Mouse (Mus musculus) heart, adult 8-10 months (tissue): ENCODE measurements around the gene Gm14597. TPM values are rescaled to one million over a fixed set of nuclear protein-coding genes. Genes with fewer than 3 reads are reported as not detected.
"Not testable (repeated sequence)": the region's sequence is repeated elsewhere in the genome, so short reads cannot be mapped to it uniquely, and the experiment has no call there.

Source experiments
- DNase-seq: peaks from one replicate; pipeline ENCODE4 v3.0.0; 2022; ENCODE audit warnings: low spot score
- total RNA-seq, 4 experiments: library from RNA; stranded (reverse); gene quantifications; 2 replicates each; pipeline ENCODE4 v1.2.4; 2022

Gm14597 gene
- total RNA-seq, result not detected

GRCm38 (mm10) chrX:53608879-53609278, at the start of gene Gm14597:
Gm14597 (minus strand) TSS chrX:53608979.
- not testable (repeated sequence) for DNase-seq

- DNase-seq, result not testable (repeated sequence)
These were observed 44.1 kb upstream of the Gm14597 start for GRCm38 (mm10) chrX:53652917-53653316.

GRCm38 (mm10) chrX:53645885-53646284, 37.1 kb upstream of the Gm14597 start:
- peak; percentile 8 for DNase-seq

GRCm38 (mm10) chrX:53642980-53643961, 34.5 kb upstream of the Gm14597 start, which contains the start of gene Rtl8a:
Rtl8a (minus strand) TSS chrX:53643682.
- peak; percentile 88 for DNase-seq

- not testable (repeated sequence) for DNase-seq
These were observed 33.8 kb upstream of the Gm14597 start for GRCm38 (mm10) chrX:53642604-53642979.

GRCm38 (mm10) chrX:53638107-53638506, 29.3 kb upstream of the Gm14597 start:
- DNase-seq, result not testable (repeated sequence)

GRCm38 (mm10) chrX:53611395-53611794, 2.6 kb upstream of the Gm14597 start:
- not testable (repeated sequence) for DNase-seq

GRCm38 (mm10) chrX:53610571-53610970, 1.8 kb upstream of the Gm14597 start:
- peak; percentile 73 for DNase-seq

GRCm38 (mm10) chrX:53608122-53608813, 511 bp downstream of the Gm14597 start:
- no peak for DNase-seq

- peak; percentile 48 for DNase-seq
These were observed 1.3 kb downstream of the Gm14597 start, which contains the start of gene Rtl8c for GRCm38 (mm10) chrX:53607242-53608121. Rtl8c (plus strand) TSS chrX:53608032.

GRCm38 (mm10) chrX:53606176-53606575, 2.6 kb downstream of the Gm14597 start:
- DNase-seq, result not testable (repeated sequence)

GRCm38 (mm10) chrX:53599993-53600392, 8.8 kb downstream of the Gm14597 start:
- DNase-seq, result peak; percentile 18

GRCm38 (mm10) chrX:53583404-53583803, 25.4 kb downstream of the Gm14597 start:
- not testable (repeated sequence) for DNase-seq

- not testable (repeated sequence) for DNase-seq
These were observed 27.4 kb downstream of the Gm14597 start for GRCm38 (mm10) chrX:53581407-53581806.

- no peak for DNase-seq
These were observed 29.5 kb downstream of the Gm14597 start for GRCm38 (mm10) chrX:53579311-53579710.

Other genes with a start within 250 kb of the Gm14597 start
- gene Mospd1, start 238.5 kb downstream of the Gm14597 start, total RNA-seq, result 10 to 100 TPM; 33.2 to 39.2 (median 37.2) TPM
- not detected for gene Etd, start 174.1 kb downstream of the Gm14597 start, total RNA-seq
- 10 to 100 TPM; 15.6 to 25.5 (median 19.3) TPM for gene Rtl8c, start 947 bp downstream of the Gm14597 start, total RNA-seq
- 100 to 1,000 TPM; 123 to 154 (median 145) TPM for gene Rtl8a, start 34.7 kb upstream of the Gm14597 start, total RNA-seq
- 100 to 1,000 TPM in 1 of 4 experiments, 10 to 100 TPM in 3; 67.6 to 113 (median 90.3) TPM for gene Rtl8b, start 61.4 kb upstream of the Gm14597 start, total RNA-seq
- not detected for gene 4930502E18Rik, start 115.8 kb upstream of the Gm14597 start, total RNA-seq
- not detected for gene 1700013H16Rik, start 148.9 kb upstream of the Gm14597 start, total RNA-seq
- gene Zfp36l3, start 167.4 kb upstream of the Gm14597 start, total RNA-seq, result not detected
- 1 to 10 TPM; 1.3 to 2.1 (median 1.6) TPM for gene Xlr, start 188.7 kb upstream of the Gm14597 start, total RNA-seq